Mouse (Mus musculus) neural tube, embryonic 11.5 days (tissue): ENCODE measurements at regions not wholly inside any gene's neighbourhood (a gene's known extent, or its start where the extent isn't known, plus 50 kb on each side); places are given as distances from the start of the nearest gene placed in this dataset.

Source experiments
- ATAC-seq: fragments of 200-750 bp; cut with Nextera tagmentation; 2 replicates; pipeline ENCODE4 v1.8.0; 2017; ENCODE audit warnings: moderate number of reproducible peaks, mild to moderate bottlenecking, moderate TSS enrichment, moderate library complexity; ENCODE audit not compliant: insufficient read depth, low FRiP score, low TSS enrichment
- DNase-seq: peaks from one replicate; pipeline ENCODE4 v3.0.0-alpha.2; 2015; ENCODE audit warnings: low spot score
- H3K27ac ChIP-seq: fragments of 300-500 bp; sonication (generic); 2 replicates; pipeline ENCODE4 v1.5.1; 2014; ENCODE audit warnings: low read depth, mild to moderate bottlenecking, low read length
- H3K27me3 ChIP-seq: fragments of 300-500 bp; sonication (generic); 2 replicates; pipeline ENCODE4 v1.6.1; 2014; ENCODE audit warnings: mild to moderate bottlenecking, low read length, mixed read lengths; ENCODE audit not compliant: control insufficient read depth, insufficient read depth
- H3K36me3 ChIP-seq: fragments of 300-500 bp; sonication (generic); 2 replicates; pipeline ENCODE4 v1.6.1; 2014; ENCODE audit warnings: mild to moderate bottlenecking, low read length, moderate library complexity, mixed read lengths; ENCODE audit not compliant: control insufficient read depth, insufficient read depth
- H3K4me1 ChIP-seq: fragments of 300-500 bp; sonication (generic); 2 replicates; pipeline ENCODE4 v1.6.1; 2014; ENCODE audit warnings: low read length, mixed read lengths; ENCODE audit not compliant: control insufficient read depth, insufficient read depth
- H3K4me2 ChIP-seq: fragments of 300-500 bp; sonication (generic); 2 replicates; pipeline ENCODE4 v1.6.1; 2014; ENCODE audit warnings: low read depth, mild to moderate bottlenecking, moderate library complexity
- H3K4me3 ChIP-seq: fragments of 300-500 bp; sonication (generic); 2 replicates; pipeline ENCODE4 v1.5.1; 2014; ENCODE audit warnings: low read depth, low read length
- H3K9ac ChIP-seq: fragments of 300-500 bp; sonication (generic); 2 replicates; pipeline ENCODE4 v1.6.1; 2014; ENCODE audit warnings: mild to moderate bottlenecking, low read length
- H3K9me3 ChIP-seq: fragments of 300-500 bp; sonication (generic); 2 replicates; pipeline ENCODE4 v1.6.1; 2016; ENCODE audit warnings: low read length; ENCODE audit not compliant: control insufficient read depth
- WGBS: fragments of 180-500 bp; shearing (Covaris S2); extraction: QIAGEN DNeasy Blood & Tissue Kit; methylation state at CpG from one replicate; pipeline ENCODE4 v1.1.7; 2014; 5-methylcytosine and 5-hydroxymethylcytosine counted together

- WGBS, result 89% methylated on average over 8 of the region's 8 CpGs
- H3K27me3 ChIP-seq, result no peaks in the 10 kb centered on the region
- H3K4me1 ChIP-seq, result no peaks in the 10 kb centered on the region
- no peak overlapping the region for H3K27ac ChIP-seq
- DNase-seq (no peak), ATAC-seq (no peak)
- no peak overlapping the region for H3K4me2 ChIP-seq
- H3K9ac ChIP-seq, result no peak overlapping the region
- no peaks in the 10 kb centered on the region for H3K36me3 ChIP-seq
- H3K9me3 ChIP-seq, result no peaks in the 10 kb centered on the region
- H3K4me3 ChIP-seq, result no peak overlapping the region
Measured at GRCm38 (mm10) chr13:31465141-31465540, 90.8 kb upstream of the Foxq1 start.

GRCm38 (mm10) chr13:31465711-31466110 lies 90.2 kb upstream of the Foxq1 start:
- no peak overlapping the region for H3K4me2 ChIP-seq
- H3K4me3 ChIP-seq, result no peak overlapping the region
- 83% methylated on average over 4 of the region's 4 CpGs for WGBS
- H3K36me3 ChIP-seq, result no peaks in the 10 kb centered on the region
- H3K27me3 ChIP-seq, result no peaks in the 10 kb centered on the region
- no peak for DNase-seq
- H3K27ac ChIP-seq, result no peak overlapping the region
- no peaks in the 10 kb centered on the region for H3K9me3 ChIP-seq
- H3K9ac ChIP-seq, result no peak overlapping the region
- no peaks in the 10 kb centered on the region for H3K4me1 ChIP-seq
- ATAC-seq, result no peak

GRCm38 (mm10) chr13:31468131-31468530 lies 87.8 kb upstream of the Foxq1 start:
- no peaks in the 10 kb centered on the region for H3K36me3 ChIP-seq
- no peaks in the 10 kb centered on the region for H3K4me1 ChIP-seq
- WGBS, result 85% methylated on average over 3 of the region's 3 CpGs
- ATAC-seq (no peak), DNase-seq (no peak)
- H3K27me3 ChIP-seq, result no peaks in the 10 kb centered on the region
- no peak overlapping the region for H3K4me2 ChIP-seq
- H3K9ac ChIP-seq, result no peak overlapping the region
- H3K27ac ChIP-seq, result no peak overlapping the region
- no peaks in the 10 kb centered on the region for H3K9me3 ChIP-seq
- no peak overlapping the region for H3K4me3 ChIP-seq

GRCm38 (mm10) chr13:31468983-31469382 lies 87.0 kb upstream of the Foxq1 start:
- Histone ChIP-seq H3K9me3 (no peaks in the 10 kb centered on the region), H3K9ac (no peak overlapping the region), H3K27ac (no peak overlapping the region), H3K4me3 (no peak overlapping the region), H3K4me2 (no peak overlapping the region), H3K27me3 (no peaks in the 10 kb centered on the region), H3K36me3 (no peaks in the 10 kb centered on the region), H3K4me1 (no peaks in the 10 kb centered on the region)
- no peak for ATAC-seq
- DNase-seq, result no peak
- 85% methylated on average over 3 of the region's 3 CpGs for WGBS

- no peak overlapping the region for H3K27ac ChIP-seq
- no peaks in the 10 kb centered on the region for H3K27me3 ChIP-seq
- 78% methylated on average over 5 of the region's 5 CpGs for WGBS
- no peak for ATAC-seq
- H3K4me2 ChIP-seq, result no peak overlapping the region
- DNase-seq, result no peak
- H3K4me1 ChIP-seq, result no peaks in the 10 kb centered on the region
- H3K9me3 ChIP-seq, result no peaks in the 10 kb centered on the region
- H3K36me3 ChIP-seq, result no peaks in the 10 kb centered on the region
- H3K9ac ChIP-seq, result no peak overlapping the region
- no peak overlapping the region for H3K4me3 ChIP-seq
Measured at GRCm38 (mm10) chr13:31472366-31472765, 83.6 kb upstream of the Foxq1 start.

GRCm38 (mm10) chr13:31472804-31473203 lies 83.1 kb upstream of the Foxq1 start:
- no peak overlapping the region for H3K9ac ChIP-seq
- no peaks in the 10 kb centered on the region for H3K9me3 ChIP-seq
- 69% methylated on average over 4 of the region's 4 CpGs for WGBS
- no peaks in the 10 kb centered on the region for H3K4me1 ChIP-seq
- DNase-seq (no peak), ATAC-seq (no peak)
- no peak overlapping the region for H3K27ac ChIP-seq
- no peak overlapping the region for H3K4me3 ChIP-seq
- no peaks in the 10 kb centered on the region for H3K36me3 ChIP-seq
- no peak overlapping the region for H3K4me2 ChIP-seq
- H3K27me3 ChIP-seq, result no peaks in the 10 kb centered on the region

GRCm38 (mm10) chr13:31473275-31473674 lies 82.7 kb upstream of the Foxq1 start:
- no peak for ATAC-seq
- H3K36me3 ChIP-seq, result no peaks in the 10 kb centered on the region
- no peak overlapping the region for H3K4me3 ChIP-seq
- no peaks in the 10 kb centered on the region for H3K9me3 ChIP-seq
- H3K4me2 ChIP-seq, result no peak overlapping the region
- 94% methylated on average over 1 of the region's 1 CpGs for WGBS
- no peak for DNase-seq
- no peak overlapping the region for H3K27ac ChIP-seq
- no peaks in the 10 kb centered on the region for H3K4me1 ChIP-seq
- no peaks in the 10 kb centered on the region for H3K27me3 ChIP-seq
- no peak overlapping the region for H3K9ac ChIP-seq

- H3K36me3 ChIP-seq, result no peaks in the 10 kb centered on the region
- WGBS, result 86% methylated on average over 3 of the region's 3 CpGs
- no peak overlapping the region for H3K9ac ChIP-seq
- no peak for ATAC-seq
- DNase-seq, result no peak
- H3K27me3 ChIP-seq, result no peaks in the 10 kb centered on the region
- no peak overlapping the region for H3K4me2 ChIP-seq
- H3K9me3 ChIP-seq, result no peaks in the 10 kb centered on the region
- H3K27ac ChIP-seq, result no peak overlapping the region
- H3K4me1 ChIP-seq, result no peaks in the 10 kb centered on the region
- no peak overlapping the region for H3K4me3 ChIP-seq
Measured at GRCm38 (mm10) chr13:31475845-31476244, 80.1 kb upstream of the Foxq1 start.

GRCm38 (mm10) chr13:31477171-31477867 lies 78.6 kb upstream of the Foxq1 start:
- no peak overlapping the region for H3K4me2 ChIP-seq
- DNase-seq, result no peak
- no peaks in the 10 kb centered on the region for H3K36me3 ChIP-seq
- no peak overlapping the region for H3K4me3 ChIP-seq
- H3K9ac ChIP-seq, result no peak overlapping the region
- ATAC-seq, result no peak
- no peaks in the 10 kb centered on the region for H3K9me3 ChIP-seq
- H3K27ac ChIP-seq, result no peak overlapping the region
- WGBS, result 70% methylated on average over 1 of the region's 1 CpGs
- no peaks in the 10 kb centered on the region for H3K27me3 ChIP-seq
- H3K4me1 ChIP-seq, result no peaks in the 10 kb centered on the region
